Mouse (Mus musculus): Measurements from ENCODE around the gene Ptprn2.

The Ptprn2 gene

DNA sequence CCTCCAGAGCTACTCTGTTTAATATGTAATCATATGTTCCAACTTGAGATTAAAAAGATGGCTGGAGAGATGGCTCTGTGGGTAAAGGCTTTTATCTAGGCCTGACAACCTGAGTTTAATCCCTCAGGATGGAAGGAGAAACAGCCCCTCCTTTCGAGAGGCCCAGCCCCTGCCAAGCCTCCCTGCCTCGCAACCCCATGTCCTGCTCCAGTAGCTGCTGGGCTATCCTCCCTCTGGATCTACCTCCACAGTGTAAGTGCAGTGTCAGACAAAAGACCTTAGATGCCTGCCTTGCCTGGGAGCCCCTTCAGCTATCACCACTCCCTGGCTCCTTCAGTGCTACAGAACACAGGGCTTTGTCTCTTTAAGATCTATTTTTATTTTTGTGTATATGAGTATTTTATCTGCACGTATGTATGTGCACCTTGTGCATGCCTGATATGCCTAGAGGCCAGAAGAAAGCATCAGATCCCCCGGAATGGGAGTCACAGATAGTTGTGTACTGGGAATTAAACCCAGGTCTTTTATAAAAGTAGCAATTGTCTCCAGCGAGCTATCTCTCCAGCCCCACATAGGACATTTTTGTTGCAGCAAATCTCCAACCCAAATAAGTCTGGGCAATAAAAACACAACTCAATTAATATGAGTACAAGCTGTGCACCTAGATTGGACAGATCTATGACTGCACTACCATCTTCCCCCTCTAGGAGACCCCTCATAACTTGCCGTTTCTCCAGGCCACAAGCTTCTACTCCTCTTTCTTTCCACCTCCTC is 775.1 kb downstream of the Ptprn2 start:
- DNase-seq (ENCODE audit: low spot score in 2 of 2), result no peak

GRCm38 (mm10) chr12:117261165-117261440 is 775.6 kb downstream of the Ptprn2 start:
- no peak for DNase-seq (ENCODE audit: low spot score in 2 of 2)

DNA sequence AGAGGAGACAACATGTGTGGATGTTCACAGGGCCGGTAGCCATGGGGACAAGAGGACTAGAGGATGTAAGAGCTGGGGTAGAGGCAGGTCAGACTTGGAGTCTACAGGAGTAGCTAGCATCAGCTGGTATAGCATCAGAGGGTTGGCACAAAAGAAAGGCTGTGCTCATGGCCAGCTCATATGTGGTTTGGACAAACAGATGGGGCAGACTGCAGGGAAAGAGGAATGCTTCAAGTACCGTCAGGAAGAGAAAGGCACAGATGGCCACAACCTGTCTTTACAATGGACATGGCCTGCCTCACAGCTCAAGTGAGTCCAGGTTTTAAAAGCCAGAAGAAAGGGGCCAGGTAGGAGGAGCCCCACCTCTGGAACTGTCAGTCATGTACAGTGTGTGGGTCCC is 776.5 kb downstream of the Ptprn2 start:
- DNase-seq (ENCODE audit: low spot score in 2 of 2), result no peak

DNA sequence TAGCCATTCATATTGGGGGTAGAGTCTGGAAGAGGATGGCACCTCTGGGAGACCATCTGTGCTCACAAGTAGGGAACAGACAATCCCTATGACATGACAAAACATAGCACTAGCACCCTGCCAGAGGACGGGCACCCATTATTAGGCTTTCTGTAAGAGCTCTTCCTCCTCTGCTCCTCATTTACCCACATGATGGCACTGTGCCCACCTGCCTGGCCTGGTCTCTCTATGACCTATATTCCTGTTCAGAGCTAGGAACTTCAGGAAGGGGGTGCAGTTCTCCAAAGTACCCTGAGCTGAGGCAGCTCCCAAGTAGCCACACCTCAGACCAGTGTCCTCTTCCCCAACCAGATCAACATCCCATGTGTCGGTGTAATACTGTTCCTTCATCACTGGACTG is 777.6 kb downstream of the Ptprn2 start:
- DNase-seq (ENCODE audit: low spot score in 2 of 2), result no peak

- DNase-seq (ENCODE audit: low spot score in 2 of 2), result no peak
Observed at GRCm38 (mm10) chr12:117265211-117265610, 779.7 kb downstream of the Ptprn2 start.

DNA sequence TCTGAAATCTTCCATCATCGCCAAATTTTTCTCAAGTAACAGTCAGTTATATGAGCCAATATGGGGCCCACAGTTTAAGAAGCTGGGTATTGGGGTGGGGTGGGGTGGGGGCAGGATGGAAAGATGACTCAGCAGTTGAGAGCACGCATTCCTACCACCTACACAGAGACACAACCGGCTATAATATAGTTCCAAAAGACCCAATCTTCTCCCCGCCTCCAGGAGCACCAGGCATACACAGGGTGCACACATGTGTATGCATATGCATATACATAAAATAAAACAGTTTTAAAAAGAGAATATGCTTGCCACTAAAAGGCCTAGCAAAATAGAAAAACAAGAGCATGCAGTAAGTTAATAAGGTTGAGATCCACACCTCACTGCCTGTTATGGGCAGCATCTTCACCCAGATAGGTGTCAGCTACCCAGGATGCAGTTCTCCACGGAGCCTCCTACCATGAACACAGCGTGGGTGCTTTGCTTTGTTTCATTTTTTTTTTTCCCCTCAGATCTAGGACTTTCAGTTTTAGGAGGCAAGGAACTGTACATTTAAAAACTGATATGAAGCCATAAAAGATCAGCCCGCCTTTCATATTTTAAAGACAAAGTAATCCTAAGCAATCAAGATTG is 783.1 kb downstream of the Ptprn2 start:
- DNase-seq (ENCODE audit: low spot score in 2 of 2), result no peak

GRCm38 (mm10) chr12:117269310-117269709 is 783.8 kb downstream of the Ptprn2 start:
- DNase-seq (ENCODE audit: low spot score in 2 of 2), result no peak

- DNase-seq (ENCODE audit: low spot score in 2 of 2), result no peak
Observed at GRCm38 (mm10) chr12:117270199-117270598, 784.7 kb downstream of the Ptprn2 start.

GRCm38 (mm10) chr12:117273166-117273565 is 787.6 kb downstream of the Ptprn2 start:
- DNase-seq (ENCODE audit: low spot score in 2 of 2), result no peak

DNA sequence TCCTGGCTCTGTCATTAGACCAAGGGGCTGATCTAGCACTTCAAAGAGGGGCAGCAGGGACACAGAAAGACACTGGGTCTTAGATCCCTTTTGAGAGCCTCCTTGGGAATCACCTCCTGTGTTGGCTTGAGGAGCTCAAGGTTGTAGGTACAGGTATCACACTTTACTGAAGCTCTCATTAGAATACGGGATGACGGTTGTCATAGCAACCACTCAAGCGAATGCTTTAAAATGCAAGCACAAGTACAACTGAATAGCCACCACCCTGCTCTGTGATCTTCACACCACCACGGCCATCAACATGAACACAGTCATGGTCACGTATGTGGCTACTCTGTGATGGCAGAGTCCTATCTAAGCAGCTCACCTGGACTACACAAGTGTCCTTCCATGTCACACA is 789.1 kb downstream of the Ptprn2 start:
- no peak for DNase-seq (ENCODE audit: low spot score in 2 of 2)

DNA sequence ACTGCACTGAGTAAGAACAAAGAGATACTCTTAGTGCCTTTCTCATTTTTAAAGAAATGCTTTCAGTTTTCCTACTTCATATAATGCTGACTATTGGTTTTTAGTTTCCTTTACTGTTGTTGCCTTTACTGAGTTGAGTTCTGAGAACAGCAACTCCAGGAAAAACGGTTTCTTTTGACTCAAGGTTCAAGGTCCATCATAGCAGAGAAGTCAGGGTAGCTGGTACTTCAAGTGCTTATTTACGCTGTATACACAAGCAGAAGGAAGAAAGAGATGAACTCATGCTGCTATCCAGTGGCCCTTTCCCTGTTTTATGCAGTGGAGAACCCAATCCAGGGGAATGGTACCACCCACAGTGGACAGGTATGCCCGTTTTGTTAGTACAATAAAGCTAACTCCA is 795.3 kb downstream of the Ptprn2 start:
- DNase-seq (ENCODE audit: low spot score in 2 of 2), result no peak

DNA sequence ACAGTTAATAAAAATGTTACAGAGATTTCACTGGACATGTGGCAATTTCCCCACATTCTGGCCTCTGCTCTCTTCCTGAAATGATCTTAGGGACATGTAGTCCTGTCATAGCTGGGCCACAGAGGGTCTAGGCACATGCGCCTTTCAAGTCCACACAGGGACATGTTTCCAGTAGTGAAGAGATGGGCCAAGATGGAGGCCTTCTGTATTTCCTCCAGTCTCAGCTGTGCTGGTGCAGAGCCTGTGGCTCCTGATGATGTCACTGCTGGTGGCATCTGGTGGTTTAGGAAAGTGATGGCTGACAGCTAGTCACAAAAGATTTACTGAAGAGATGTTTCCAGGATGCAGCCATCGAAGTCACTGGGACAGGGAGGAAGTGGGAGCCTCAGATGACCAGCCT is 797.1 kb downstream of the Ptprn2 start:
- no peak for DNase-seq (ENCODE audit: low spot score in 2 of 2)

GRCm38 (mm10) chr12:117287456-117287855 is 801.9 kb downstream of the Ptprn2 start:
- no peak for DNase-seq (ENCODE audit: low spot score in 2 of 2)

DNA sequence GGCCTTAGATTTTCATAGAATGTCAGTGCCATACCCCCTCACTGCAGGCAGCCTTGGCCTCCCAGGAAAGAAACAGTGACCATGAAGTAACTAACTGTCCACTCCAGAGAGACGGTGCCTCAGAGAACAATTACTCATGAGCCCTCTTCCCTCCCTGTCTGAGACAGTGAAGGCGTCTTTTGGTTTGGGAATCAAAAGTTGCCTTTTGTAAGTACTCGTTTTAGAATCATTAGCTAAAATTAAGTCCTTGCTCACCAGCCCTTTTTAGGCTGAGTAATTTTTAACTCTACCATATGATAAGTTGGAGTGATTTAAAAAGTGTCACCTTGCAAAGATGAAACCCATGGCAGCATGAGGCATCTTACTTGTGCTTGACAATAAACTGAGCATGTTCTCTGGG is 806.4 kb downstream of the Ptprn2 start:
- DNase-seq (ENCODE audit: low spot score in 2 of 2), result no peak

- DNase-seq (ENCODE audit: low spot score in 2 of 2), result no peak
Observed at GRCm38 (mm10) chr12:117296792-117297191, 811.3 kb downstream of the Ptprn2 start.

GRCm38 (mm10) chr12:117299084-117299483 is 813.6 kb downstream of the Ptprn2 start:
- no peak for DNase-seq (ENCODE audit: low spot score in 2 of 2)

GRCm38 (mm10) chr12:117304751-117305624 is 819.5 kb downstream of the Ptprn2 start:
- DNase-seq (ENCODE audit: low spot score in 2 of 2), result no peak

- no peak for DNase-seq (ENCODE audit: low spot score in 2 of 2)
Observed at GRCm38 (mm10) chr12:117305625-117306105, 820.1 kb downstream of the Ptprn2 start.

DNA sequence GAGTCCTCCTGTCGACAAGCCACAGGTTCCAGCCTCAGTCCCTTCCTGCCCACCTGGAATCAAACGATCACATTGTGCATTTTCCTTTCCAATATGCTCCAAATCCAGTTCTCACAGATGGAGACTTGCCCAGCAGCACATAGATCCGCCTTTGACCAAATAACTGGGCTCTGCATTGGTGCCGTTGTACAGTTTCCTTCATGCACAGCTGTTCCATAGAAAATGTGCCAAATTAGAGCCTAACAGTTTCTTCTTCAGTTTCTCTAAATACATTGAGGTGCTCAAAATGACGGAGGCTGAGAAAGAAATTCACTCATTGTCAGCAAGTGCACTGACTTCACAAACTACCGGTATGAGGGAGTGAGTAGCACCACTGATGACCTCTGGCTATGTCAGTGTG is 826.6 kb downstream of the Ptprn2 start:
- DNase-seq (ENCODE audit: low spot score in 2 of 2), result no peak

DNA sequence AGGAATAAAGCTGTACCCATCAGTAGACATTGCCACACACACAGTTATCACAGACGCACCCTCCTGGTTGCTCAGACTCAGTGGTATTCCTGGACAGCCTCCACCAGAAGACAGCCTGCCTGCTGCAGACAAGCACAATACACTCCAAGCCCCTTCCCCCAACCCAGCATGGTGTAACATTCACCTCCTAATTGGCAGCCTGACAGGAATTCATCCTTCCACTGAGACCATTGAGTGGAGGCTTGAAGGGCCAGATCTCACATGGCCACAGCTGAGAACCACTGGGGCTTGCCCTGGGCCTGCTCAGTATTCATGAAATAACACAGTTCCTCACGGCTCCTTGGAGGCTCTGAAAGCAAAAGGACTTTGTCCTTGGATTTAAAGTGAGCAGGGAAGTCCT is 829.5 kb downstream of the Ptprn2 start:
- no peak for DNase-seq (ENCODE audit: low spot score in 2 of 2)

GRCm38 (mm10) chr12:117315661-117316060 is 830.1 kb downstream of the Ptprn2 start:
- DNase-seq (ENCODE audit: low spot score in 2 of 2), result no peak

DNA sequence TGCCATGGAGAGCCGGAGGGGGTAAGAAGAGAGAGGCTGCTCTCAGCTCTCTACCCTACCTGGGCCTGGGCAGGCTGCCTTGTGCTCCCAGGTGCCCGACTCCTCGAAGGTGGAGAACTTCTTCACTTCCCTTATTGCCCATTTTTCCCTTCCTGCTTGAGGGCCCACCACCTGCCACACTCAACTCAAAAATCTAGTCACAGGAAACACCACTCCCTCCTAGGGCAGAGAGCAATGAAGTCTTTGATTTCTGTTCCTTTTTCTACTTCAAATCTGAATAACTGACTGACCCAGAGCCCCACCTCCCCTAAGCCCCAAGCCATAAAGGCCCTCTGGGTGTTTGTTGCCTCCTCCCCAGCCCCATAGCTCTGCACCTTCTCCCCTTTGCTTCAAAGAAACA is 832.7 kb downstream of the Ptprn2 start:
- no peak for DNase-seq (ENCODE audit: low spot score in 2 of 2)

GRCm38 (mm10) chr12:117323017-117323416 is 837.5 kb downstream of the Ptprn2 start:
- no peak for DNase-seq (ENCODE audit: low spot score in 2 of 2)

Data from thymus, postnatal 10 days (tissue).